Mouse (Mus musculus): ENCODE results near the gene Fam174a.
A peak's percentile ranks its signal among the peaks of the same experiment; 100 is the strongest.

The Fam174a gene

DNA sequence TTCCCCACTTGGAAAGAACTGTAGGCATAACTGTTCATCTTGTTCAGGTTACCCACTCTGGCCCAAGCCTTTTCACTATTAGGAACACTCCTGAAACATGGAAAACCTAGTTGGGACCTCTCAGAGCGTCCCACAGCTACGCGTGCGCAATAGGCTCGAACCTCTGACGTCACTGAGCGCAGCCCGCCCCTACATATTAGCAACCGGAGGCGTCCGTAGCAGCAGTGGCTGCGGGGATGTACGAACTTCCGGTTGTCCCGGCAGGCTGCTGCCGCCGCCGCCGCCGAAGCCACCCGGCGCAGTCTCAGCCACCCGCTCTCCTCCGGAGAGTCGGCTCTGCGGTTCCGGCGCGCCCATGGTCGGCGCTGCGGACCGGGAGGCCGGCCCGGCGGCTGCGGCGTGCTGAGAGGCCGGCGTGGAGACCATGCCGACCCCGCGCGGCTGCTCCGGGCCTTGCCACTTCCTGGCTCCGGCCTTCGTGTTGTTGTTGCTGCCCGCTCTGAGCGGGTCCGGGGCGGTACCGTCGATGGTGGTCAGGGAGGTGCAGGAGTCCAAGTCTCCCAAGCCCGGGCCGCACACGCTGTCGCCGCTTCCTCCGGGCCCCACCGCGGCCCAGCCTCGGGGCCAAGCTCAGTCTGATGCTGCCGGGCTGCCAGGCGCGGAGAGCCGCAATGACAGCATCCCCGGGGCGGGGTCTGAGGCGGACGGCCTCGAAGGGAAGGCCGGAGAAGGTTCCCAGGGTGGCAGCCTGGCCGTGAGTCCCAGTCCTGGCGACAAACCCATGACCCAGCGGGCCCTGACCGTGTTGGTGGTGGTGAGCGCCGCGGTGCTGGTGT, at the start of gene Fam174a:
Gene Fam174a (plus strand): TSS at position 231 of the 836 bp plus-strand sequence.
- peak; percentile 96 for DNase-seq (ENCODE audit: low read depth, low spot score)

DNA sequence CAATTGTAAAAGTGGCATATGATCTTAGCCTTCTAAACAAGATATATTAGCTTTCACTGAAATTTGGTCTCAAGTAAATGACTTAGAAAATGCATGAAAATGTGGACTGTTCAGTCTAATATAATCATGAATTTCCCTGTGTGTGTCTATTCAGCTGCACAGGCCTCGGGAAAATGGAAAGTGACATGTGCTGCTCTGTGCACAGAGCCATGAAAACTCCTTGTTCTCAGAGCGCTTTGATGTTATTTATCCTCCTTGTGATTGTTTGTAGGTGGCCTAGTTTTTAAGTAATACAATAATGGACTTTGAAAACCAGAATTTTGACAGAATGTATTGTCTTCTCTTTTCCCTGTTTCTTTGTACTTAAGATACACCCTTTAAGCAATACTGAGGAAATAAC, 49.6 kb upstream of the Fam174a start:
- DNase-seq (ENCODE audit: low read depth, low spot score) = no peak

DNA sequence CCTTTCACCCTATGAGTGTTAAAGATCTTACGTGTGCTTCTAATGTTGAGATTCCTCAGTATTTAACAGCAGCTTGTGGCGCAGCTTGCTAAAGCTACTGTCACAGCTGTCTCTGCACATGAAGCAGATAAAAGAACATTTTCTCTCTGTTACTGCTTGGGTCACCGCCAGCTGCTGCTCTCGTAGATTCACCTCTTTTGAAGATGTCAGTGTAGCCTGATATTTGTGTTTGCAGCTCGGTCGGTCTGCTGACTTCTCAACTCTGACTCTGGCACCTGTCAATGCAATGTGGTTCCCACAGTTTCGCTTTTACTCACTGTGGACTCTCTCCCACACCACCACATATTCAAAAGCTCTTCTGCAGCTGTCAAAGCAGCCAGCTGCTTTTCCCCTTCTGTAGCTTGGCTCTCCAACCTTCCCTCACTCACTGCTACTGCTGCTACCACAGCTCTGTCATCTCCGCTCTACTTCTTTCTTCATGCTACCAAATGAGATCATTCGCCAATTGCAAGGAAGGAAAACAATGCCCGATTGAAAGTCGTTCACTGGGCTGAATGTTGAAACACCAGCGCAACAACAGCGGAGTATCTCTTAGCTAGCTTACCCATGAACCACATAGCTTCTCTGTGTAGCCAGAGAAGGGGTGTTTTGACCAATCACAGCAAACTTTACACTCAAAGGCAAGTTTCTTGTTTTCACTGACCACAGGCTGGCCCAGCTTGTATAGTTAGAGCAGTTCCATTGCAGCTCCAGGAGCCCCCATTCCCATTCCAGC, 45.3 kb upstream of the Fam174a start:
- DNase-seq (ENCODE audit: low read depth, low spot score) = peak; percentile 65

- DNase-seq (ENCODE audit: low read depth, low spot score) = no peak
These were observed 40.1 kb upstream of the Fam174a start for GRCm38 (mm10) chr1:95273321-95273720.

DNA sequence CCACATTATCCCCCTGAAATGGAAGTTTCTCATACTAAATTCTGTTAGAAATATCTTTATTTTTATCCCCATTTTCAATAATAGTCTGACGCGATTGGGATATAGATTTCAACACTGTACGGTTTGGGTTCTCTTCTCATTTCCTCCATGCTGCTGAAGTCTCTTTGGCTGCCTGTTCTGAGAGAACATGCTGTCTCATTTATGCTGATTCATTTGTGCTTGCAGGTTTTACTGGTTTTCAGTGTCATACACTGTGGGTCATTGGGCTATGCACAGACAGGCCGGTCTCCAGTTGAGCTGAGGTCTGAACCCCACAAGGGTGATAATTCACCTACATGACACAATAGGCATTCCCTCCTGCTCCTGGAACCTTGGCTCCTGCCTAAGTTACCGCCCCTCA, 5.1 kb upstream of the Fam174a start:
- no peak for DNase-seq (ENCODE audit: low read depth, low spot score)

GRCm38 (mm10) chr1:95314229-95314555, 769 bp downstream of the Fam174a start:
- no peak for DNase-seq (ENCODE audit: low read depth, low spot score)

DNA sequence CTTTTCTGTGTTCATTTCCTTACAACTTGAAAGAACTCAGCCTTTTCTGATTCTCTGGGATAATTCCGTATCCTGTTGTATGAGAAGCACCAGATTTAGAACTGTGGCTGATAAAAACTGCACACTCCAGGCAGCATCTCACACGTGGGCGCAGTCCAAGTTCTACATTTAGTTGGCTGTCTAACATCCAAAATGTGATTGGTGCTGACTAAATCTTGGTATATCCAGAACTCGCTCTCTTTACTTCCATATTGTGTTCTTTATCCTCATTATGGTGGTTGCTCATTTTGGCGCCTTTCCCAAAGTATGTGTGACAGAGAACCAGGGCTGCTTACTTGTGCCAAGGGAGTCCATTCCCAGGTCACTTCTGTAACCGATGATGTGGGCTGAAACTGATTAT, 2.6 kb downstream of the Fam174a start:
- no peak for DNase-seq (ENCODE audit: low read depth, low spot score)

GRCm38 (mm10) chr1:95322219-95322618, 8.8 kb downstream of the Fam174a start:
- no peak for DNase-seq (ENCODE audit: low read depth, low spot score)

DNA sequence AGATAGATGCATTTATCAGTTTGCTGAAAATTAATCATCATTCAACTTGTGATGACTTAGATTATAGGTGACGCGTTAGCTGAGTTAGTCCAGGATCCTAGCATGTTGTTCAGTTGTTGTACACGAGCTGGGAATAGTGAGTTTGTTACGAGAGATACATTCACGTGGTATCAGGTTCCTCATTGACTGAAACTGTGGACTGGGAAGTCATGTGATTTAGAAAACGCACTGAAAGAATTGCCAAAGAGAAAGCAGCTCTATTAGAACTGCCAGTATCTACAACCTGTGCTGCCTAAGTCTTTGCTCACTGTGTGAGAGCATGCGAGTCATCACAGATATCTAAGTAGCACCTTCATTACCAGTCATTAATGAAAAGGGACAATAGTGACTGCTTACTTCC, 9.6 kb downstream of the Fam174a start:
- no peak for DNase-seq (ENCODE audit: low read depth, low spot score)

DNA sequence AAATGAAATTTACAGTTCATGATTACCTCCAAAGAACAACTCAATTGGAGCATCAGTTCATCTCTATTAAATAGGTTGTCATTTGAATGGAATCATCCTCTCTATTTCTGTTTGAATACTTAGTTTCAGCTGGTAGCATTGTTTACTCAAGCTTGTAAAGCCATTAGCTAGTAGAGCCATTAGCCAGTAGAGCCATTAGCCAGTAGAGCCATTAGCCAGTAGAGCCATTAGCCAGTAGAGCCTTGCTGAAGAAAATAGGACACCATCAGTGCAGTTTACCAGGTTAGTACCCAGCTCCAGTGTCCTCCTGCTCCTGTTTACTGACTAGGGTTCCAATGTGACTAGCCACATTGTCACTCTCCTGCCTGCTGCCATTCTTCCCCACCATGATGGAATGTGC, 13.4 kb downstream of the Fam174a start:
- DNase-seq (ENCODE audit: low read depth, low spot score) = no peak

DNA sequence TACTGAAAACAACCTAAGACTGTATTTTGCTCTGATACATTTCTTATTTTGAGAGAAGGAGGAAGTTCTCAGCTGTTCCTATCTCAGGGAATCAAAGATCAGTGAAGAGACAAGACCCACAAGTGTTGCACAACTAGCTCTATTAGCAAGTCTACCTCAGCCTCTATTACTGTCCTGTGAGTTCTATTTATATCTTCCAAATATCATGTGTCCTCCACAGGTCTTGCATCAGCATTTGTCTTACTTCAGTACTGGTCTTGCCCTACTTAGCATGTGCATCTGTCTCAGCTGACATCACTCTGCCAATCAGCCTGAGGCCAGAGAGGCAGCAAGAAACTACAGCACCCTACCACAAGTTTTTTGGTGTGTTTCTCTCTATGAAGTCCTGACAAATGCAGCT, 26.2 kb downstream of the Fam174a start:
- no peak for DNase-seq (ENCODE audit: low read depth, low spot score)

DNA sequence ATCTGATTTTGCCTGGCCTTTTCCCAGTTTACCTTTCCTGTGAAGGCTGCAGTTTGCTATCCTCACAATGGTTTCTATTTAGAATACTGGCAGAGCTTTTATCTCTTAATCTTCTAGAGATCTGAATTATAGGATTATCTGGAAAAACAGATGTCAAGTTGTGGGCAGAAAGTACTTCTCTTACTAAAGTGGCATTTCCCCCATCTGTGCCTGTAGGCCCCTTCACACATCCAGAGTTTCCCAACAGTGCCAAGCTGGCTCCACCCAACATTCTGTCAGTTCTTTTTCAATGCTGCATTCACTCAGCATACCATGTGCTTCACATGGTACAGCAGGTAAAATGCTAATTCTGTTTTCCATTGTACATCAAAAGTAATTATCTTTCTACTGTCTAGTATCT, 28.8 kb downstream of the Fam174a start:
- no peak for DNase-seq (ENCODE audit: low read depth, low spot score)

- DNase-seq (ENCODE audit: low read depth, low spot score) = no peak
These were observed 30.4 kb downstream of the Fam174a start for GRCm38 (mm10) chr1:95343585-95344485.

- DNase-seq (ENCODE audit: low read depth, low spot score) = no peak
These were observed 40.7 kb downstream of the Fam174a start for GRCm38 (mm10) chr1:95354146-95354545.

GRCm38 (mm10) chr1:95356904-95357303, 43.5 kb downstream of the Fam174a start:
- no peak for DNase-seq (ENCODE audit: low read depth, low spot score)

- no peak for DNase-seq (ENCODE audit: low read depth, low spot score)
These were observed 50.3 kb downstream of the Fam174a start for GRCm38 (mm10) chr1:95363692-95364091.

DNA sequence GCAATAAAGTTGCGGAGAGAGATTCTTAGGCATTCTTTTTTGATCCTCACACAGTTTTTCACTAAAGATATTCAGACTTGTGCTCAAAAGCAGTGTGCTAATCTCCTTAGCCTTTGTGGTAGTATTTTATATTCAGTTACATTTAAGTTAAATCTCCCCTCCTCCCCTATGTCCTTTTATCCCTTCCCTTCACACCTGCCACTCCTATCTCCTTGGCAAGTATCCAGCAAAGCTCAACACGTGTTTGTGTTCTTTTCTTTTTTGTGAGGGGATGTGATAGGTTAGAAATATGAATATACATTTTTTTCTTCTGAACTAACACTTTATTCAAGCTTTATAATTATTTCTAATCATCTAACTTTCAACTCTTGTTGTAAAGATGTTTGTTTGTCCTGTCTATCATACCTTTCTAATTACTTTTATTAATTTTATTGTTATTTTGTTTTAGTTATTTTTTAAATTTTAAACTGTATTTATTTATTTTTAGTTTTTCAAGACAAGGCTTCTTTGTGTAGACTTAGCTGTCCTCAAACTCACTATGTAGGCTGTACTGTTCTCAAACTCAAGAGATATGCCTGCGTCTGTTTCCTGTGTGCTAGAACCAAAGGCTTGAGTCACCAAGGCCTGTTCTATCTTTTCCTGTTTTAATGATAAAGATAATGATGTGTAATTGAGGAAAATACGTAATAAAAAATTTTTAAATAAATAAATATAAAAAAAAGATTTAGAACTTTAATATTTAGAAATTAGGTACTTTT, 53.4 kb downstream of the Fam174a start:
- no peak for DNase-seq (ENCODE audit: low read depth, low spot score)

GRCm38 (mm10) chr1:95367748-95368147, 54.3 kb downstream of the Fam174a start:
- DNase-seq (ENCODE audit: low read depth, low spot score) = peak; percentile 5

DNA sequence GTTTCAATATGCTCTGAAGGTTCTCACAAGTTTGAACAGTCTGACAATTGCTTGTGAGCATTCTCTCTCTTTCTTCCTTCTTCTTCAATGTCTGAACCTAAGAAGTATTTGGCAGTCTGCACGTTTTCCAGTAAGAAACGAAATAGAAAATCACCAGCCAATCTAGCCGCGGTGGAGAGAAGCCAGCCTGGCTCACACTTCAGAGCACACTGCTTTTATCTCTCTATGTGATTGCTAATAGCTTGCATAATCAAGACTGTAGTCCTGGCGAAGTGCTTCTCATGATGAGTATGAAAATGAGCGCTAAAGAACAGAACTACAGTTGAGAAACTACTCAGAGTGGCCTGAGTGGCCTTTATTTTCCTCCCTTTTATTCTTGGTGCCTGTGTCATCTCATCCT, 62.0 kb downstream of the Fam174a start:
- DNase-seq (ENCODE audit: low read depth, low spot score) = no peak

- no peak for DNase-seq (ENCODE audit: low read depth, low spot score)
These were observed 67.6 kb downstream of the Fam174a start for GRCm38 (mm10) chr1:95381028-95381427.

Measured in CD4-positive, CD25-positive, alpha-beta regulatory T cell, adult 2 months (primary cell).